Mouse (Mus musculus) bone marrow macrophage, adult 2 months (primary cell): ENCODE measurements around the gene Hras.

Experiments
- CTCF ChIP-seq: IDR thresholded peaks from 2 replicates; pipeline ENCODE4 v1.5.1; 2012; ENCODE audit warnings: low read depth, mild to moderate bottlenecking, low read length, moderate library complexity
- POLR2A ChIP-seq: IDR thresholded peaks from 2 replicates; pipeline ENCODE4 v1.6.1; 2012; ENCODE audit warnings: mild to moderate bottlenecking, low read depth, low read length, borderline replicate concordance

DNA sequence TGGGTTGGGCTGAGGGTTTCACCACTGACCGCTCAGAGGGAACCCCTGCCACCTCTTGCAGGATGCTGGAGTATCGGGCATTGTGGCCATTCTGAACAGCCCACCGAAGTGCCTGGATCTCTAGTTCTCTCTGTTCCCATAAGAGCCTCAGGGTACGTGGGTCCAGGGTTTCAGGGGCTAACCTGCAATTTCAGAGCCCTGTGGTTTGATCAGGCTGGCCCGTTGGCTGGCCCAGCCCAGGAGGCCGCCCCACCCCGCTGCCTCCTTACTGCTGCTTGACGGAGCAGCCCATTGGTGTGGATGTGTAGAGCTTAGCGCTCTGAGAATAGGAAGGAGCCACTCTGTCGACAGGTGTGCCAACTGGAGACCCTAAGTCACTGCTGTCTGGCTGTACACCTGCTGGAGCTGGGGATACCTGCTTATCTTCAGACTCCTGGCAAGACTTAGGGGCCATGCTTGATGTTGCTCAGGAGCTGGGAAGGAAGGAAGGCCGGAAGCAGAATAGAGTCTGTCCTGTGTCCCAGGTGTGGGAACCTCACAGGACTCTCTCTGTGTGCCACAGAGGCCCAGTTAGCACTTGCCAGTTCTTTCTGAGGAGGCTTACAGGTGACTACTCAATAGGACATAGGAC is 19.9 kb upstream of the Hras start, which contains the start of gene Lmntd2:
- TF ChIP-seq CTCF (no peak), POLR2A (no peak)
